Mouse (Mus musculus): ENCODE data around the gene Mrps12.

GRCm38 (mm10) chr7:28719159-28719558 is 22.5 kb downstream of the Mrps12 start:
- TF ChIP-seq CTCF (IDR thresholded peaks at IDR 0.05 in 2 of 3, conservative IDR thresholded peaks at IDR 0.05 in 1 of 3; ENCODE audit: control insufficient read depth in 1 of 3, insufficient read depth in 1 of 3, low read depth in 2 of 3, low read length in 3 of 3, poor library complexity in 1 of 3, severe bottlenecking in 1 of 3), result no peak
- TF ChIP-seq CHD2 (IDR thresholded peaks at IDR 0.05; ENCODE audit: low read length), result no peak
- no peak for TF ChIP-seq POLR2AphosphoS5 (IDR thresholded peaks at IDR 0.05; ENCODE audit: borderline replicate concordance, low read depth, low read length)
- TF ChIP-seq POLR2A (IDR thresholded peaks at IDR 0.05; ENCODE audit: control insufficient read depth in 1 of 2, insufficient read depth in 1 of 2, low read depth in 1 of 2, low read length in 2 of 2, poor library complexity in 1 of 2), result no peak
